Mouse (Mus musculus) hindbrain, embryonic 12.5 days (tissue): ENCODE data around the gene Mup20. TPM values are rescaled to one million over a fixed set of nuclear protein-coding genes. Genes with fewer than 3 reads are reported as not detected.

ENCODE experiments used
- polyA plus RNA-seq: library from polyadenylated mRNA; unstranded; fragments of >200 nt; fragmentation: Nextera tagmentation; extraction: Ambion mirVana; gene quantifications from 2 replicates; pipeline ENCODE4 v1.2.1, GENCODE M21; 2016

The Mup20 gene
- polyA plus RNA-seq, 1 experiment from 2014 or later = not detected

Other genes with a start within 250 kb of the Mup20 start
- not detected in 2 replicates for gene Mup5, start 218.9 kb downstream of the Mup20 start, polyA plus RNA-seq
- not detected in 2 replicates for gene Mup3, start 33.2 kb upstream of the Mup20 start, polyA plus RNA-seq
- not detected in 2 replicates for gene Mup21, start 96.7 kb upstream of the Mup20 start, polyA plus RNA-seq
- gene Zfp37, start 176.9 kb upstream of the Mup20 start, polyA plus RNA-seq = 29.4 and 30.2 TPM in 2 replicates
- 12.9 and 13.0 TPM in 2 replicates for gene Slc31a2, start 208.4 kb upstream of the Mup20 start, polyA plus RNA-seq